Mouse (Mus musculus) ES-E14 (cell line): ENCODE data around the gene Msantd2.

ENCODE experiments used
- CHD2 ChIP-seq: IDR thresholded peaks from 2 replicates; pipeline ENCODE4 v1.6.1; 2014; ENCODE audit warnings: mild to moderate bottlenecking, low read depth, low read length, inconsistent platforms
- HCFC1 ChIP-seq: IDR thresholded peaks from 2 replicates; pipeline ENCODE4 v1.6.1; 2012; ENCODE audit warnings: low read length, inconsistent platforms, borderline replicate concordance; ENCODE audit not compliant: insufficient read depth
- MAFK ChIP-seq: IDR thresholded peaks from 2 replicates; pipeline ENCODE4 v1.6.1; 2014; ENCODE audit warnings: mild to moderate bottlenecking, low read depth, low read length, inconsistent platforms; ENCODE audit not compliant: insufficient read depth
- ZC3H11A ChIP-seq: IDR thresholded peaks from 2 replicates; pipeline ENCODE4 v1.6.1; 2012; ENCODE audit warnings: low read depth, mild to moderate bottlenecking, inconsistent platforms, low read length, borderline replicate concordance

DNA sequence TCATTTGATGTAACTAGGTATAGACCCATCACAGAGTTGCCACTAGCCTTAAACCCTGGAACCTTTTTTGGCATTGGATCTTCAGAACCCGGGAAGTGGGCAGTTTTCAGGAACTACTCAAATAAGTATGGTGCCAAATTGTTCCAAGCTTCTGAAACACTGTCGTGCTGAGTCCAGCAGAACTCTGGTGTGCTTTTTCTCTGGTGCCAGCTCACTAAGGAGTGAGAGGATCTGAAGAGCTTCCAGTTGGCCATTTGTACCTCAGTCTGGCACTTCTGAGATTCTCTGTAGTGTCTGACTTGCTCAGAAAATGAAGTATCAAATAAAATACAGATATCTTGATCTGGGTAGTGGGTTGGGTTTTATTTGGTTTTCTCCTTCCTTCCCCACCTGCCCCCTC is 30.9 kb downstream of the Msantd2 start:
- no peak for TF ChIP-seq CHD2
- no peak for TF ChIP-seq HCFC1
- no peak for TF ChIP-seq ZC3H11A
- no peak for TF ChIP-seq MAFK
